8 mouse cellular contexts compared by ENCODE assay signal in genomic region chr2:152696016-152696415, GRCm38 (mm10). TPM values are rescaled to one million over a fixed set of nuclear protein-coding genes. Genes with fewer than 3 reads are reported as not detected.
DNase-seq lines count a peak whose midpoint lies in the region; ATAC-seq and TF ChIP-seq lines count a peak whose summit lies in the region.

No protein-coding gene starts in this region.

- DNase-seq in gastrocnemius, adult 2 months, result no peak
- no peak for DNase-seq in gastrocnemius, adult 8-10 months (ENCODE audit: low spot score in 2 of 2)
- no peak for DNase-seq in lung, adult 2 months
- no peak for DNase-seq in c-Kit-positive CD71-positive TER-119-positive erythroid progenitor cells, embryonic 14.5 days (ENCODE audit: low spot score)
- DNase-seq in cerebellum, postnatal 25 days, result no peak

- H3K36me3 ChIP-seq in lung, embryonic 16.5 days (ENCODE audit: control insufficient read depth, insufficient read depth, low read length), result peaks cover 18% of the 10 kb centered on the region
- peaks cover 30% of the 10 kb centered on the region for H3K36me3 ChIP-seq in intestine, embryonic 16.5 days (ENCODE audit: control insufficient read depth, insufficient read depth, low read length)
- H3K36me3 ChIP-seq in stomach, embryonic 16.5 days (ENCODE audit: control insufficient read depth, insufficient read depth, low read length), result peaks cover 17% of the 10 kb centered on the region

- peak overlapping the region; percentile 67 for H3K9ac ChIP-seq in lung, embryonic 16.5 days (ENCODE audit: low read length)
- 0 out of 2 replicates have a peak overlapping the region, but pooled peaks have one; percentile 16 for H3K9ac ChIP-seq in intestine, embryonic 16.5 days (ENCODE audit: low read depth, low read length)
- H3K9ac ChIP-seq in stomach, embryonic 16.5 days (ENCODE audit: low read length), result peak overlapping the region; percentile 80

- peaks cover 19% of the 10 kb centered on the region for H3K4me1 ChIP-seq in lung, embryonic 16.5 days (replicated peaks; ENCODE audit: control insufficient read depth, insufficient read depth, low read length)
- peaks cover 8% of the 10 kb centered on the region for H3K4me1 ChIP-seq in lung, adult 2 months (ENCODE audit: control insufficient read depth, insufficient read depth, low read length)
- peaks cover 10% of the 10 kb centered on the region; the same call in 1 of the 2 replicates for H3K4me1 ChIP-seq in intestine, embryonic 16.5 days (ENCODE audit: control insufficient read depth, insufficient read depth, low read length)
- peaks cover 11% of the 10 kb centered on the region for H3K4me1 ChIP-seq in stomach, embryonic 16.5 days (ENCODE audit: control insufficient read depth, insufficient read depth, low read length)

- 64% methylated on average over 10 of the region's 10 CpGs for WGBS in lung, embryonic 16.5 days
- WGBS in lung, adult 2 months, result 65% methylated on average over 10 of the region's 10 CpGs
- 71% methylated on average over 10 of the region's 10 CpGs for WGBS in intestine, embryonic 16.5 days
- 65% methylated on average over 10 of the region's 10 CpGs for WGBS in stomach, embryonic 16.5 days

- no peaks in the 10 kb centered on the region for H3K9me3 ChIP-seq in lung, embryonic 16.5 days (ENCODE audit: control insufficient read depth, low read length)
- H3K9me3 ChIP-seq in intestine, embryonic 16.5 days (ENCODE audit: control insufficient read depth, low read length), result peaks cover under 1% of the 10 kb centered on the region; the same call in 1 of the 2 replicates
- no peaks in the 10 kb centered on the region for H3K9me3 ChIP-seq in stomach, embryonic 16.5 days (replicated peaks; ENCODE audit: control insufficient read depth, low read length)

- no peak for TF ChIP-seq CTCF in gastrocnemius, adult 2 months (IDR thresholded peaks at IDR 0.05)
- TF ChIP-seq CTCF in lung, adult 2 months (IDR thresholded peaks at IDR 0.05; ENCODE audit: insufficient read depth, low read length), result no peak

- H3K27me3 ChIP-seq in lung, embryonic 16.5 days (ENCODE audit: control insufficient read depth, insufficient read depth, low read depth, low read length), result no peaks in the 10 kb centered on the region
- no peaks in the 10 kb centered on the region for H3K27me3 ChIP-seq in intestine, embryonic 16.5 days (replicated peaks; ENCODE audit: control insufficient read depth, insufficient read depth, low read length)
- no peaks in the 10 kb centered on the region for H3K27me3 ChIP-seq in stomach, embryonic 16.5 days (ENCODE audit: control insufficient read depth, insufficient read depth, low read length)

- peak overlapping the region; percentile 91 for H3K27ac ChIP-seq in gastrocnemius, adult 2 months
- peak overlapping the region; percentile 48 for H3K27ac ChIP-seq in lung, embryonic 16.5 days (ENCODE audit: low read length)
- no peak overlapping the region for H3K27ac ChIP-seq in intestine, embryonic 16.5 days (ENCODE audit: low read length)
- H3K27ac ChIP-seq in stomach, embryonic 16.5 days (ENCODE audit: low read length), result peak overlapping the region; percentile 67

- TF ChIP-seq POLR2A in lung, adult 2 months (IDR thresholded peaks at IDR 0.05; ENCODE audit: borderline replicate concordance, extremely low read depth, low read depth, low read length), result no peak

- H3K4me2 ChIP-seq in lung, embryonic 16.5 days (ENCODE audit: low read depth, low read length), result no peak overlapping the region
- H3K4me2 ChIP-seq in intestine, embryonic 16.5 days (ENCODE audit: low read depth, low read length), result no peak overlapping the region
- H3K4me2 ChIP-seq in stomach, embryonic 16.5 days (ENCODE audit: low read depth, low read length), result no peak overlapping the region

- H3K4me3 ChIP-seq in gastrocnemius, adult 2 months, result no peak overlapping the region
- H3K4me3 ChIP-seq in lung, embryonic 16.5 days (ENCODE audit: low read length), result no peak overlapping the region
- no peak overlapping the region for H3K4me3 ChIP-seq in lung, adult 2 months (replicated peaks; ENCODE audit: extremely low read depth, low read depth, low read length)
- H3K4me3 ChIP-seq in intestine, embryonic 16.5 days (ENCODE audit: low read length), result no peak overlapping the region
- no peak overlapping the region for H3K4me3 ChIP-seq in stomach, embryonic 16.5 days (replicated peaks; ENCODE audit: low read length)

- intact Hi-C loops in gastrocnemius, adult 2 months (cut with DNase I), result loop anchor here (1.0 to 5.0 kb wide), 4 partner anchors 46 to 191 kb away; partner anchors contain the start of gene Bcl2l1

- ATAC-seq in lung, embryonic 16.5 days (ENCODE audit: low read depth), result no peak
- ATAC-seq in intestine, embryonic 16.5 days, result 0 out of 2 replicates have a peak, but pooled peaks have one; percentile 3
- no peak for ATAC-seq in stomach, embryonic 16.5 days (ENCODE audit: insufficient read depth, low FRiP score)

RNA-seq across cellular contexts. Expression of gene Mcts2, which starts 9.2 kb away (rescaled TPM):
- 10 to 100 TPM; 11.1 to 12.8 TPM for total RNA-seq in gastrocnemius, adult 2 months (2021)
- 10 to 100 TPM; 10.2 to 12.8 (median 11.9) TPM for total RNA-seq in gastrocnemius, adult 8-10 months (2022)
- polyA plus RNA-seq in lung, embryonic 16.5 days (2015; fragmentation: Nextera tagmentation; extraction: Ambion mirVana), result 26.1 and 27.4 TPM in 2 replicates
- 2.9 and 3.8 TPM in 2 replicates for polyA plus RNA-seq in lung, adult 2 months (2012; rRNA removed)
- 18.9 and 25.1 TPM in 2 replicates for polyA plus RNA-seq in intestine, embryonic 16.5 days (2015; fragmentation: Nextera tagmentation; extraction: Ambion mirVana)
- 24.0 and 25.2 TPM in 2 replicates for polyA plus RNA-seq in stomach, embryonic 16.5 days (2015; fragmentation: Nextera tagmentation; extraction: Ambion mirVana)

RNA-seq across cellular contexts. Expression of gene H13, which starts 26.8 kb away (rescaled TPM):
- total RNA-seq in gastrocnemius, adult 2 months (2021), result 10 to 100 TPM; 32.6 to 37.3 TPM
- total RNA-seq in gastrocnemius, adult 8-10 months (2022), result 10 to 100 TPM; 25.7 to 34.6 (median 28.7) TPM
- 96.3 and 98.8 TPM in 2 replicates for polyA plus RNA-seq in lung, embryonic 16.5 days (2015; fragmentation: Nextera tagmentation; extraction: Ambion mirVana)
- 125 and 149 TPM in 2 replicates for polyA plus RNA-seq in lung, adult 2 months (2012; rRNA removed)
- polyA plus RNA-seq in intestine, embryonic 16.5 days (2015; fragmentation: Nextera tagmentation; extraction: Ambion mirVana), result 116 and 119 TPM in 2 replicates
- polyA plus RNA-seq in stomach, embryonic 16.5 days (2015; fragmentation: Nextera tagmentation; extraction: Ambion mirVana), result 121 and 128 TPM in 2 replicates

RNA-seq across cellular contexts. Expression of gene Id1, which starts 40.0 kb away (rescaled TPM):
- 10 to 100 TPM in 1 of 2 experiments, 1 to 10 TPM in 1; 6.7 to 26.8 TPM for total RNA-seq in gastrocnemius, adult 2 months (2021)
- 10 to 100 TPM in 1 of 4 experiments, 1 to 10 TPM in 3; 6.7 to 16.6 (median 8.4) TPM for total RNA-seq in gastrocnemius, adult 8-10 months (2022)
- polyA plus RNA-seq in lung, embryonic 16.5 days (2015; fragmentation: Nextera tagmentation; extraction: Ambion mirVana), result 186 and 189 TPM in 2 replicates
- 323 and 438 TPM in 2 replicates for polyA plus RNA-seq in lung, adult 2 months (2012; rRNA removed)
- polyA plus RNA-seq in intestine, embryonic 16.5 days (2015; fragmentation: Nextera tagmentation; extraction: Ambion mirVana), result 96.1 and 107 TPM in 2 replicates
- polyA plus RNA-seq in stomach, embryonic 16.5 days (2015; fragmentation: Nextera tagmentation; extraction: Ambion mirVana), result 125 and 145 TPM in 2 replicates

RNA-seq across cellular contexts. Expression of gene Cox4i2, which starts 58.0 kb away (rescaled TPM):
- total RNA-seq in gastrocnemius, adult 2 months (2021), result 1 to 10 TPM; 2.0 to 4.2 TPM
- 1 to 10 TPM; 1.4 to 3.1 (median 2.0) TPM for total RNA-seq in gastrocnemius, adult 8-10 months (2022)
- 99.6 and 104 TPM in 2 replicates for polyA plus RNA-seq in lung, embryonic 16.5 days (2015; fragmentation: Nextera tagmentation; extraction: Ambion mirVana)
- 84.7 and 90.1 TPM in 2 replicates for polyA plus RNA-seq in lung, adult 2 months (2012; rRNA removed)
- 14.8 and 15.3 TPM in 2 replicates for polyA plus RNA-seq in intestine, embryonic 16.5 days (2015; fragmentation: Nextera tagmentation; extraction: Ambion mirVana)
- 21.3 and 23.9 TPM in 2 replicates for polyA plus RNA-seq in stomach, embryonic 16.5 days (2015; fragmentation: Nextera tagmentation; extraction: Ambion mirVana)

Comparison
In these comparisons a context has a peak if more than half of its experiments do, and no peak if none do; other contexts are left out.
1. H3K9ac ChIP-seq: peak in every context shown above with its lines; median percentile 80 in stomach, embryonic 16.5 days; 67 in lung, embryonic 16.5 days; 16 in intestine, embryonic 16.5 days.